Mouse (Mus musculus): ENCODE data around the gene Siva1. TPM values are rescaled to one million over a fixed set of nuclear protein-coding genes. Genes with fewer than 3 reads are reported as not detected.

Gene Siva1
- polyA plus RNA-seq (2014; fragmentation: Nextera tagmentation; extraction: Ambion mirVana) = 222 and 241 TPM in 2 replicates

- 2% methylated on average over 41 of the region's 46 CpGs for WGBS
- peak within 1 kb of the TSS; percentile 72 for H3K27ac ChIP-seq (replicated peaks; ENCODE audit: low read depth, low read length)
- H3K9me3 ChIP-seq (replicated peaks; ENCODE audit: control insufficient read depth, low read length) = no peaks in the 10 kb centered on the region
- H3K4me1 ChIP-seq (ENCODE audit: control insufficient read depth, insufficient read depth, low read length) = peaks cover 3% of the 10 kb centered on the region; the same call in 1 of the 2 replicates
- peak within 1 kb of the TSS; percentile 77 for H3K9ac ChIP-seq (replicated peaks; ENCODE audit: low read length)
- H3K4me2 ChIP-seq (ENCODE audit: low read depth, low read length) = peak within 1 kb of the TSS; percentile 81
- H3K4me3 ChIP-seq (ENCODE audit: low read depth, low read length) = peak within 1 kb of the TSS; percentile 70
- ATAC-seq (replicated peaks; ENCODE audit: insufficient number of reproducible peaks, low FRiP score, low TSS enrichment, low read depth) (peak; percentile 97), DNase-seq (ENCODE audit: low spot score) (peak; percentile 99)
- H3K27me3 ChIP-seq (ENCODE audit: control insufficient read depth, insufficient read depth, low read length) = no peaks in the 10 kb centered on the region
- peaks cover 5% of the 10 kb centered on the region; the same call in 1 of the 2 replicates for H3K36me3 ChIP-seq (replicated peaks; ENCODE audit: control insufficient read depth, insufficient read depth, low read depth, low read length)
Observed at GRCm38 (mm10) chr12:112644180-112644854, at the start of gene Siva1. Gene Siva1, plus strand, starts transcription at chr12:112644679.

GRCm38 (mm10) chr12:112594989-112595388 is 49.5 kb upstream of the Siva1 start:
- ATAC-seq (replicated peaks; ENCODE audit: insufficient number of reproducible peaks, low FRiP score, low TSS enrichment, low read depth) (no peak), DNase-seq (ENCODE audit: low spot score) (no peak)
- no peak overlapping the region for H3K9ac ChIP-seq (replicated peaks; ENCODE audit: low read length)
- no peak overlapping the region for H3K27ac ChIP-seq (replicated peaks; ENCODE audit: low read depth, low read length)
- H3K9me3 ChIP-seq (replicated peaks; ENCODE audit: control insufficient read depth, low read length) = no peaks in the 10 kb centered on the region
- WGBS = 54% methylated on average over 4 of the region's 4 CpGs
- 0 out of 2 replicates have a peak, but pooled peaks cover 2% of the 10 kb centered on the region for H3K4me1 ChIP-seq (ENCODE audit: control insufficient read depth, insufficient read depth, low read length)
- H3K4me2 ChIP-seq (ENCODE audit: low read depth, low read length) = no peak overlapping the region
- no peak overlapping the region for H3K4me3 ChIP-seq (ENCODE audit: low read depth, low read length)
- no peaks in the 10 kb centered on the region for H3K36me3 ChIP-seq (replicated peaks; ENCODE audit: control insufficient read depth, insufficient read depth, low read depth, low read length)
- H3K27me3 ChIP-seq (ENCODE audit: control insufficient read depth, insufficient read depth, low read length) = peaks cover 2% of the 10 kb centered on the region; the same call in 1 of the 2 replicates

- DNase-seq (ENCODE audit: low spot score) (no peak), ATAC-seq (replicated peaks; ENCODE audit: insufficient number of reproducible peaks, low FRiP score, low TSS enrichment, low read depth) (no peak)
- Histone ChIP-seq H3K27ac (replicated peaks; ENCODE audit: low read depth, low read length) (no peak overlapping the region), H3K9me3 (replicated peaks; ENCODE audit: control insufficient read depth, low read length) (no peaks in the 10 kb centered on the region), H3K4me3 (ENCODE audit: low read depth, low read length) (no peak overlapping the region), H3K4me2 (ENCODE audit: low read depth, low read length) (no peak overlapping the region), H3K9ac (replicated peaks; ENCODE audit: low read length) (no peak overlapping the region), H3K4me1 (ENCODE audit: control insufficient read depth, insufficient read depth, low read length) (0 out of 2 replicates have a peak, but pooled peaks cover 2% of the 10 kb centered on the region), H3K36me3 (replicated peaks; ENCODE audit: control insufficient read depth, insufficient read depth, low read depth, low read length) (no peaks in the 10 kb centered on the region), H3K27me3 (ENCODE audit: control insufficient read depth, insufficient read depth, low read length) (no peaks in the 10 kb centered on the region)
- 75% methylated on average over 4 of the region's 4 CpGs for WGBS
Observed at GRCm38 (mm10) chr12:112595626-112596025, 48.9 kb upstream of the Siva1 start.

GRCm38 (mm10) chr12:112596454-112596853 is 48.0 kb upstream of the Siva1 start:
- 49% methylated on average over 9 of the region's 9 CpGs for WGBS
- ATAC-seq (replicated peaks; ENCODE audit: insufficient number of reproducible peaks, low FRiP score, low TSS enrichment, low read depth) (no peak), DNase-seq (ENCODE audit: low spot score) (no peak)
- Histone ChIP-seq H3K9ac (replicated peaks; ENCODE audit: low read length) (no peak overlapping the region), H3K4me3 (ENCODE audit: low read depth, low read length) (no peak overlapping the region), H3K9me3 (replicated peaks; ENCODE audit: control insufficient read depth, low read length) (no peaks in the 10 kb centered on the region), H3K4me2 (ENCODE audit: low read depth, low read length) (no peak overlapping the region), H3K36me3 (replicated peaks; ENCODE audit: control insufficient read depth, insufficient read depth, low read depth, low read length) (no peaks in the 10 kb centered on the region), H3K27ac (replicated peaks; ENCODE audit: low read depth, low read length) (no peak overlapping the region), H3K27me3 (ENCODE audit: control insufficient read depth, insufficient read depth, low read length) (no peaks in the 10 kb centered on the region), H3K4me1 (ENCODE audit: control insufficient read depth, insufficient read depth, low read length) (0 out of 2 replicates have a peak, but pooled peaks cover 2% of the 10 kb centered on the region)

- Histone ChIP-seq H3K4me2 (ENCODE audit: low read depth, low read length) (no peak overlapping the region), H3K36me3 (replicated peaks; ENCODE audit: control insufficient read depth, insufficient read depth, low read depth, low read length) (no peaks in the 10 kb centered on the region), H3K4me1 (ENCODE audit: control insufficient read depth, insufficient read depth, low read length) (0 out of 2 replicates have a peak, but pooled peaks cover 2% of the 10 kb centered on the region), H3K27ac (replicated peaks; ENCODE audit: low read depth, low read length) (no peak overlapping the region), H3K9ac (replicated peaks; ENCODE audit: low read length) (no peak overlapping the region), H3K27me3 (ENCODE audit: control insufficient read depth, insufficient read depth, low read length) (no peaks in the 10 kb centered on the region), H3K9me3 (replicated peaks; ENCODE audit: control insufficient read depth, low read length) (no peaks in the 10 kb centered on the region), H3K4me3 (ENCODE audit: low read depth, low read length) (no peak overlapping the region)
- WGBS = 71% methylated on average over 14 of the region's 14 CpGs
- no peak for ATAC-seq (replicated peaks; ENCODE audit: insufficient number of reproducible peaks, low FRiP score, low TSS enrichment, low read depth)
- DNase-seq (ENCODE audit: low spot score) = no peak
Observed at GRCm38 (mm10) chr12:112596891-112597500, 47.5 kb upstream of the Siva1 start.

GRCm38 (mm10) chr12:112597618-112598017 is 46.9 kb upstream of the Siva1 start:
- H3K4me1 ChIP-seq (ENCODE audit: control insufficient read depth, insufficient read depth, low read length) = 0 out of 2 replicates have a peak, but pooled peaks cover 2% of the 10 kb centered on the region
- no peak overlapping the region for H3K9ac ChIP-seq (replicated peaks; ENCODE audit: low read length)
- H3K27ac ChIP-seq (replicated peaks; ENCODE audit: low read depth, low read length) = no peak overlapping the region
- no peaks in the 10 kb centered on the region for H3K27me3 ChIP-seq (ENCODE audit: control insufficient read depth, insufficient read depth, low read length)
- H3K4me2 ChIP-seq (ENCODE audit: low read depth, low read length) = no peak overlapping the region
- H3K4me3 ChIP-seq (ENCODE audit: low read depth, low read length) = no peak overlapping the region
- DNase-seq (ENCODE audit: low spot score) (no peak), ATAC-seq (replicated peaks; ENCODE audit: insufficient number of reproducible peaks, low FRiP score, low TSS enrichment, low read depth) (no peak)
- H3K36me3 ChIP-seq (replicated peaks; ENCODE audit: control insufficient read depth, insufficient read depth, low read depth, low read length) = no peaks in the 10 kb centered on the region
- H3K9me3 ChIP-seq (replicated peaks; ENCODE audit: control insufficient read depth, low read length) = no peaks in the 10 kb centered on the region
- 88% methylated on average over 8 of the region's 8 CpGs for WGBS

- H3K9ac ChIP-seq (replicated peaks; ENCODE audit: low read length) = no peak overlapping the region; the same call in 1 of the 2 replicates
- no peak overlapping the region for H3K4me3 ChIP-seq (ENCODE audit: low read depth, low read length)
- no peak for DNase-seq (ENCODE audit: low spot score)
- no peaks in the 10 kb centered on the region for H3K27me3 ChIP-seq (ENCODE audit: control insufficient read depth, insufficient read depth, low read length)
- 0 out of 2 replicates have a peak, but pooled peaks cover 2% of the 10 kb centered on the region for H3K4me1 ChIP-seq (ENCODE audit: control insufficient read depth, insufficient read depth, low read length)
- no peak overlapping the region for H3K27ac ChIP-seq (replicated peaks; ENCODE audit: low read depth, low read length)
- no peaks in the 10 kb centered on the region for H3K36me3 ChIP-seq (replicated peaks; ENCODE audit: control insufficient read depth, insufficient read depth, low read depth, low read length)
- H3K4me2 ChIP-seq (ENCODE audit: low read depth, low read length) = no peak overlapping the region
- H3K9me3 ChIP-seq (replicated peaks; ENCODE audit: control insufficient read depth, low read length) = no peaks in the 10 kb centered on the region
- ATAC-seq (replicated peaks; ENCODE audit: insufficient number of reproducible peaks, low FRiP score, low TSS enrichment, low read depth) = no peak
- WGBS = 30% methylated on average over 4 of the region's 4 CpGs
Observed at GRCm38 (mm10) chr12:112599198-112599597, 45.3 kb upstream of the Siva1 start.

Data from embryonic facial prominence, embryonic 11.5 days (tissue).